Mouse (Mus musculus): Measurements from ENCODE around the gene Prph. TPM values are rescaled to one million over a fixed set of nuclear protein-coding genes. Genes with fewer than 3 reads are reported as not detected.

Prph gene
- 0.22 and 0.50 TPM in 2 replicates for polyA plus RNA-seq (2016; fragmentation: Nextera tagmentation; extraction: Ambion mirVana)

- Histone ChIP-seq H3K4me3 (peak within 1 kb of the TSS; percentile 42), H3K27ac (ENCODE audit: poor library complexity, severe bottlenecking) (no peak within 1 kb of the TSS), H3K4me1 (replicated peaks) (peaks cover 34% of the 10 kb centered on the region), H3K27me3 (replicated peaks) (peaks cover 87% of the 10 kb centered on the region), H3K9ac (peak within 1 kb of the TSS; percentile 34), H3K9me3 (replicated peaks) (peaks cover 3% of the 10 kb centered on the region; the same call in 1 of the 2 replicates), H3K4me2 (peak within 1 kb of the TSS; percentile 73), H3K36me3 (no peaks in the 10 kb centered on the region)
- 1% methylated on average over 26 of the region's 30 CpGs for WGBS
- ATAC-seq (ENCODE audit: insufficient number of reproducible peaks, low FRiP score), result no peak
These were observed at the start of gene Prph for GRCm38 (mm10) chr15:99055040-99055439. Gene Prph, plus strand, starts transcription at chr15:99055174.

DNA sequence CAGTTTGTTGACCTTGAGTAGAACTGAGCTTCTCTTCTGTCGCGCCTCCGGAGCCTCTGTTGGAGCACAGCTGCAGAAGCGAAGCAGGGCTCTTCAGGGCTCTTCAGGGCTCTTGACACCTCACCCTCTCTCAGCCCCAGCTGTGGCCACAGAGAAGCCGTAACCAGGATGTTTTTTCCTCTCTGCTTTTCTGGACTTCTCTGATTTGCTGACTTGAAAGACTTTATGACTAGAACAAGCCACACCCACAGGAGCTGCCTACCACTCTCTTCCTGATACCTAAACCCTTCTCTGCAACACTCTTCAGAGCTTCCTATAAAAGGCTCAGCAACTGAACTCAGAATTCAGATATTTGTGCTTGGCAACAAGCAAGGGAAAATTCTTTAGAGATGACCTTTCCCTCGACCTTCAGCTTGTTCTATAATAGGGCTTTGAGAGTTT lies 46.2 kb upstream of the Prph start:
- H3K9me3 ChIP-seq (replicated peaks), result 0 out of 2 replicates have a peak, but pooled peaks cover 3% of the 10 kb centered on the region
- peaks cover 6% of the 10 kb centered on the region for H3K4me1 ChIP-seq (replicated peaks)
- peak overlapping the region; percentile 76 for H3K27ac ChIP-seq (ENCODE audit: poor library complexity, severe bottlenecking)
- no peaks in the 10 kb centered on the region for H3K27me3 ChIP-seq (replicated peaks)
- WGBS, result 39% methylated on average over 6 of the region's 6 CpGs
- H3K9ac ChIP-seq, result no peak overlapping the region
- no peak for ATAC-seq (ENCODE audit: insufficient number of reproducible peaks, low FRiP score)
- no peaks in the 10 kb centered on the region for H3K36me3 ChIP-seq
- no peak overlapping the region for H3K4me3 ChIP-seq
- peak overlapping the region; percentile 33; the same call in 1 of the 2 replicates for H3K4me2 ChIP-seq

DNA sequence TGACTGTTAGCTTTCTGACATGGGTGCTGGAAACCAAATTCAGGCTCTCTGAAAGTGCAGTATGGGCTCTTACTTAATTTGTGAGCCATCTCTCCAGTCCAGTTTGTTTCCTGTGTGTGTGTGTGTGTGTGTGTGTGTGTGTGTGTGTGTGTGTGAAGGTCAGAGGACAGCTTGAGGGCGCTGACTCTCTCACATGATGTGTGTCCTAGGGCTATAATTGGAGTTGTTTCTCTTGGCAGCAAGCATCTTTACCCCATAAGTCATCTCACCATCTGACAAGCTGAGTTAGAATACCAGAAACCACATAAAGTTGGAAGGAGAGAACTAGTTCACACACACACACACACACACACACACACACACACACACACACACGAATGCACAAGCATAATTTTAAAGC lies 44.1 kb upstream of the Prph start:
- no peak overlapping the region for H3K27ac ChIP-seq (ENCODE audit: poor library complexity, severe bottlenecking)
- H3K9ac ChIP-seq, result no peak overlapping the region
- no peak overlapping the region for H3K4me3 ChIP-seq
- H3K4me1 ChIP-seq (replicated peaks), result peaks cover 12% of the 10 kb centered on the region
- WGBS, result 86% methylated on average over 2 of the region's 2 CpGs
- no peak for ATAC-seq (ENCODE audit: insufficient number of reproducible peaks, low FRiP score)
- H3K36me3 ChIP-seq, result no peaks in the 10 kb centered on the region
- no peaks in the 10 kb centered on the region for H3K27me3 ChIP-seq (replicated peaks)
- H3K4me2 ChIP-seq, result no peak overlapping the region
- H3K9me3 ChIP-seq (replicated peaks), result no peaks in the 10 kb centered on the region

DNA sequence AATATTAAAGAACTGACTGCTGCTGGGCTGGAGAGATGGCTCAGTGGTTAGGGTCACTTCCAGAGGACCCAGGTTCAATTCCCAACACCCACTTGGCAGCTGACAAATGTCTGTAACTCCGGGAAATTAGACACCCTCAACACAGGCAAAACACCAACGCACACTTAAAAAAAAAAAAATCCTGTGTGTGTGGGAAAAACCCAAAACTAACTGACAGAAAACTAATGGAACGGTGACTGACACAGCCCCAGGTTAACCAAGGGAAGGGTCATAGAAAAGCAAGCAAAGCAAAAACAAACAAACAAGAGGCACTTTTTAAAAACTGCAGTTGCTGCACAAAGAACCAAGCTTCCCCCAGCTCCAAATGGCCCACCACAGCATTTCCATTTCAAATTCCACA lies 43.0 kb upstream of the Prph start:
- no peak overlapping the region for H3K9ac ChIP-seq
- H3K27me3 ChIP-seq (replicated peaks), result no peaks in the 10 kb centered on the region
- ATAC-seq (ENCODE audit: insufficient number of reproducible peaks, low FRiP score), result no peak
- 73% methylated on average over 3 of the region's 3 CpGs for WGBS
- no peaks in the 10 kb centered on the region for H3K9me3 ChIP-seq (replicated peaks)
- H3K36me3 ChIP-seq, result no peaks in the 10 kb centered on the region
- no peak overlapping the region for H3K4me3 ChIP-seq
- H3K27ac ChIP-seq (ENCODE audit: poor library complexity, severe bottlenecking), result no peak overlapping the region
- peaks cover 12% of the 10 kb centered on the region for H3K4me1 ChIP-seq (replicated peaks)
- no peak overlapping the region for H3K4me2 ChIP-seq

GRCm38 (mm10) chr15:99014496-99015030 lies 40.4 kb upstream of the Prph start:
- no peak for ATAC-seq (ENCODE audit: insufficient number of reproducible peaks, low FRiP score)
- H3K9me3 ChIP-seq (replicated peaks), result no peaks in the 10 kb centered on the region
- H3K27ac ChIP-seq (ENCODE audit: poor library complexity, severe bottlenecking), result no peak overlapping the region
- no peak overlapping the region for H3K9ac ChIP-seq
- no peak overlapping the region for H3K4me2 ChIP-seq
- H3K27me3 ChIP-seq (replicated peaks), result no peaks in the 10 kb centered on the region
- no peak overlapping the region for H3K4me3 ChIP-seq
- H3K4me1 ChIP-seq (replicated peaks), result peaks cover 14% of the 10 kb centered on the region
- no peaks in the 10 kb centered on the region for H3K36me3 ChIP-seq
- WGBS, result 37% methylated on average over 9 of the region's 9 CpGs

GRCm38 (mm10) chr15:99017355-99017761 lies 37.6 kb upstream of the Prph start:
- H3K4me2 ChIP-seq, result no peak overlapping the region
- no peak overlapping the region for H3K27ac ChIP-seq (ENCODE audit: poor library complexity, severe bottlenecking)
- no peak overlapping the region for H3K4me3 ChIP-seq
- H3K9me3 ChIP-seq (replicated peaks), result peaks cover 4% of the 10 kb centered on the region; the same call in 1 of the 2 replicates
- no peaks in the 10 kb centered on the region for H3K36me3 ChIP-seq
- peaks cover 14% of the 10 kb centered on the region for H3K4me1 ChIP-seq (replicated peaks)
- ATAC-seq (ENCODE audit: insufficient number of reproducible peaks, low FRiP score), result no peak
- H3K9ac ChIP-seq, result no peak overlapping the region
- 69% methylated on average over 8 of the region's 8 CpGs for WGBS
- no peaks in the 10 kb centered on the region for H3K27me3 ChIP-seq (replicated peaks)

DNA sequence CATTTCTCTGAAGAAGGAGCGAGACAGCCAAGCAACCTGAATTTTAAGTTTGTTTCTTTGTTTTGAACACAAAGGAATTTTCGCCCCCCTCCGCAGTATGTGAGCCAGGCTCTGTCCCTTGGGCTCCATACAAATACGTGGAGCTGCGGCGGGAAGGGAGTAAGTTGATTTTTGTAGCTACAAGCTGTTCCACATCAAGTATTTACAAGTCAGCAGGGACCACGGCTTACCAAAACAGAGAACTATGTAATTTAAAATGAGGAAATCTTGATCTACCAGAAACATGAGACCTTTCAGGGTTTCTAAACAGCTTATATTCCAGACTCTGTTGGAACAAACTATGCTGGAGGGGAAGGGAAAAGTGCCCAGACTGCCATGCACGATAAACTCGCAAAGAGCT lies 37.0 kb upstream of the Prph start:
- WGBS, result 75% methylated on average over 9 of the region's 9 CpGs
- Histone ChIP-seq H3K9me3 (replicated peaks) (peaks cover 4% of the 10 kb centered on the region; the same call in 1 of the 2 replicates), H3K9ac (no peak overlapping the region), H3K27me3 (replicated peaks) (no peaks in the 10 kb centered on the region), H3K36me3 (no peaks in the 10 kb centered on the region), H3K27ac (ENCODE audit: poor library complexity, severe bottlenecking) (no peak overlapping the region), H3K4me3 (no peak overlapping the region), H3K4me2 (no peak overlapping the region), H3K4me1 (replicated peaks) (peaks cover 14% of the 10 kb centered on the region)
- ATAC-seq (ENCODE audit: insufficient number of reproducible peaks, low FRiP score), result no peak

- Histone ChIP-seq H3K27ac (ENCODE audit: poor library complexity, severe bottlenecking) (no peak overlapping the region), H3K4me1 (replicated peaks) (peaks cover 14% of the 10 kb centered on the region), H3K36me3 (no peaks in the 10 kb centered on the region), H3K9ac (no peak overlapping the region), H3K27me3 (replicated peaks) (no peaks in the 10 kb centered on the region), H3K4me2 (peak overlapping the region; percentile 56; the same call in 1 of the 2 replicates), H3K9me3 (replicated peaks) (peaks cover 4% of the 10 kb centered on the region; the same call in 1 of the 2 replicates), H3K4me3 (no peak overlapping the region)
- no peak for ATAC-seq (ENCODE audit: insufficient number of reproducible peaks, low FRiP score)
- 79% methylated on average over 4 of the region's 4 CpGs for WGBS
These were observed 36.3 kb upstream of the Prph start for GRCm38 (mm10) chr15:99018630-99019029.

DNA sequence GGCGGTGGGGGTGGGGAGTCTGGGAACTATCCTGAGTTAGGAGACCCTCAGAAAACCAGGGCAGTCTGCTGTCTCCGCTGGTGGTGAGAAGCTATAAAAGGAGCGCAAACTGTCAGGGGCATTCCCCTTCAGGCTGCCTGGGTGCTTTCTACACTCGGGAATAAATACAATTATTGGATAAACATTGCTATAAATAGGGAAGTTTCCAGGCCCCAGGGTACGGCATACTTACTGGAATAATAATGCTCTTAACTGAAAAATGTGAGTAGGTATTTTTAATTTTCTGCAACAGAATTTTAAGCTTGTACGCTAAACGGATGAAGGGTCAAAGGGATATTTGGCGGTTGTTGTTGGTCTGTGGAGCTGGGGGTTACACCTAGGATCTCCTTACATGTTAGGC lies 35.5 kb upstream of the Prph start:
- peaks cover 13% of the 10 kb centered on the region for H3K4me1 ChIP-seq (replicated peaks)
- H3K27ac ChIP-seq (ENCODE audit: poor library complexity, severe bottlenecking), result no peak overlapping the region
- WGBS, result 48% methylated on average over 8 of the region's 8 CpGs
- H3K9me3 ChIP-seq (replicated peaks), result peaks cover 4% of the 10 kb centered on the region; the same call in 1 of the 2 replicates
- no peaks in the 10 kb centered on the region for H3K36me3 ChIP-seq
- H3K4me2 ChIP-seq, result peak overlapping the region; percentile 56
- ATAC-seq (ENCODE audit: insufficient number of reproducible peaks, low FRiP score), result no peak
- no peaks in the 10 kb centered on the region for H3K27me3 ChIP-seq (replicated peaks)
- H3K4me3 ChIP-seq, result 0 out of 2 replicates have a peak overlapping the region, but pooled peaks have one; percentile 12
- H3K9ac ChIP-seq, result peak overlapping the region; percentile 51; the same call in 1 of the 2 replicates

DNA sequence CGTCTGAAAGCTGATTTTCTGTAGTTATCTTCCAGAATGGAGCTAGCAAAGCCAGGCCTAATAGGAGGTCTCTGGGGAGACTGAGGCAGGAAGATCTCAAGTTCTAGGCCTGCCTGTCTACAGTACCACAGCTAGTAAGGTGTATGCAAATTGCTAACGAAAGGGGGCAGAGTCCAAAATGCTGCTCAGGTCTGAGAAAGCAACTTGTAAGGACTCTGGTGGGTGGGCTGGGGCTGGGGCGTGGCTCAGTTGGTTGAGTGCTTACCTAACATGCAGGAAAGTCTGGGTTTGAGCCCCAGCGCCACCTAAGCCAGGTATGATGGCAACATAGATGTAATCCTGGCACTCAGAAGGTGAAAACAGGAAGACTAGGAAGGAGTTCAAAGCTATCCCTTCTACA lies 34.8 kb upstream of the Prph start:
- Histone ChIP-seq H3K4me3 (no peak overlapping the region), H3K4me1 (replicated peaks) (peaks cover 8% of the 10 kb centered on the region; the same call in 1 of the 2 replicates), H3K36me3 (no peaks in the 10 kb centered on the region), H3K9ac (no peak overlapping the region), H3K27me3 (replicated peaks) (no peaks in the 10 kb centered on the region), H3K4me2 (no peak overlapping the region), H3K9me3 (replicated peaks) (peaks cover 4% of the 10 kb centered on the region; the same call in 1 of the 2 replicates), H3K27ac (ENCODE audit: poor library complexity, severe bottlenecking) (no peak overlapping the region)
- 88% methylated on average over 4 of the region's 4 CpGs for WGBS
- ATAC-seq (ENCODE audit: insufficient number of reproducible peaks, low FRiP score), result no peak

- no peak overlapping the region for H3K27ac ChIP-seq (ENCODE audit: poor library complexity, severe bottlenecking)
- H3K4me1 ChIP-seq (replicated peaks), result peaks cover 8% of the 10 kb centered on the region; the same call in 1 of the 2 replicates
- no peaks in the 10 kb centered on the region for H3K27me3 ChIP-seq (replicated peaks)
- H3K36me3 ChIP-seq, result no peaks in the 10 kb centered on the region
- no peak overlapping the region for H3K4me2 ChIP-seq
- 93% methylated on average over 7 of the region's 7 CpGs for WGBS
- no peak overlapping the region for H3K9ac ChIP-seq
- ATAC-seq (ENCODE audit: insufficient number of reproducible peaks, low FRiP score), result no peak
- no peak overlapping the region for H3K4me3 ChIP-seq
- H3K9me3 ChIP-seq (replicated peaks), result peaks cover 4% of the 10 kb centered on the region; the same call in 1 of the 2 replicates
These were observed 33.7 kb upstream of the Prph start for GRCm38 (mm10) chr15:99021255-99021654.

Data from heart, embryonic 12.5 days (tissue).